ENCODE assay signal across 13 mouse cellular contexts in the genomic region with DNA sequence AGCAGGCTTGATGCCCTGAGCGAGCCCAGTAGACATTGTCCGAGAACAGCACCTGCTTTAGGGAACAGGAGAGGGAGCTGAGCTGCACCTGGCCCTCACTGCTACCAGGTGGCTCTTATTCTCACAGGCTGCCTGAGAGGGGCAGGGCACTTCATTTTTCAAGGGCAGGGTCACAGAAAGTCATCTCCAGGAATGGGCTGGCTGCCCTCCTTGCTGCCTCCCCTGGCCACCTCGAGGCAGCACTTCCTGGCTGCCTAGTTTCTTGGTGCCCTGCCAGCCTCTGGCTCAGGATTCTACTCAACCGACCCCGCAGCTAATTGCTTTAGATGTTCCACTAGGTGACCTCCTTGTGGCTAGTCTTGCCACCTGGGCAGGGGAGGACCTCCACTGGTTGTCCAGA. TPM values are rescaled to one million over a fixed set of nuclear protein-coding genes. Genes with fewer than 3 reads are reported as not detected.
DNase-seq lines count a peak whose midpoint lies in the region; ATAC-seq lines count a peak whose summit lies in the region.
"Had no signal": no experiment of that assay in that cellular context is flagged by ENCODE, and none has a peak within 500 bp of the region (broad histone marks: within the 10 kb centered on the region; RNA-seq: fewer than 3 reads in every experiment).

No protein-coding gene starts in this region.

- peak; percentile 35 for DNase-seq in gastrocnemius, postnatal 10 days
- DNase-seq in gastrocnemius, adult 8-10 months (ENCODE audit: low spot score in 2 of 2), result no peak
- DNase-seq in cerebellum, postnatal 14 days, result peak; percentile 62 to 76
- DNase-seq in kidney, adult 11 months, result peak; percentile 80
- DNase-seq in c-Kit-positive CD71-positive TER-119-positive erythroid progenitor cells, embryonic 14.5 days (ENCODE audit: low spot score), result no peak
- DNase-seq in T-cell, adult 2 months (ENCODE audit: low spot score), result no peak
- DNase-seq: gastrocnemius, postnatal 14 days; retina, postnatal 1 day; thymus, adult 2 months had no signal

- no peak overlapping the region for H3K4me3 ChIP-seq in lung, embryonic 16.5 days (ENCODE audit: low read length)

- H3K36me3 ChIP-seq in lung, embryonic 16.5 days (ENCODE audit: control insufficient read depth, insufficient read depth, low read length), result no peaks in the 10 kb centered on the region
- H3K36me3 ChIP-seq: midbrain, embryonic 12.5 days had no signal

- peak overlapping the region; percentile 85 for H3K27ac ChIP-seq in lung, embryonic 16.5 days (ENCODE audit: low read length)
- H3K27ac ChIP-seq: midbrain, embryonic 12.5 days had no signal

- WGBS in lung, embryonic 16.5 days, result 26% methylated on average over 5 of the region's 5 CpGs

- H3K27me3 ChIP-seq in lung, embryonic 16.5 days (ENCODE audit: control insufficient read depth, insufficient read depth, low read depth, low read length), result peaks cover 38% of the 10 kb centered on the region

- H3K9ac ChIP-seq in lung, embryonic 16.5 days (ENCODE audit: low read length), result no peak overlapping the region; the same call in 1 of the 2 replicates
- H3K9ac ChIP-seq: midbrain, embryonic 12.5 days had no signal

- H3K4me1 ChIP-seq in lung, embryonic 16.5 days (replicated peaks; ENCODE audit: control insufficient read depth, insufficient read depth, low read length), result peaks cover 20% of the 10 kb centered on the region

- peak; percentile 58 for ATAC-seq in lung, embryonic 16.5 days (ENCODE audit: low read depth)
- no peak for ATAC-seq in granulocyte monocyte progenitor cell, adult 5-6 weeks (replicated peaks; ENCODE audit: poor library complexity, severe bottlenecking)
- ATAC-seq: CD4-positive, CD25-positive, alpha-beta regulatory T cell, adult 4 months had no signal

- H3K9me3 ChIP-seq in lung, embryonic 16.5 days (ENCODE audit: control insufficient read depth, low read length), result no peaks in the 10 kb centered on the region
- H3K9me3 ChIP-seq: midbrain, embryonic 12.5 days had no signal

- H3K4me2 ChIP-seq in lung, embryonic 16.5 days (ENCODE audit: low read depth, low read length), result peak overlapping the region; percentile 69; the same call in 1 of the 2 replicates

RNA-seq across cellular contexts. Expression of gene Kcnq1, which starts 2.0 kb away (rescaled TPM):
- 1 to 10 TPM; 1.6 to 1.9 TPM for total RNA-seq in gastrocnemius, postnatal 10 days (2021)
- under 1 TPM; 0.20 to 0.48 (median 0.34) TPM for total RNA-seq in gastrocnemius, adult 8-10 months (2022)
- polyA plus RNA-seq in lung, embryonic 16.5 days (2015; fragmentation: Nextera tagmentation; extraction: Ambion mirVana), result 7.1 and 9.6 TPM in 2 replicates
- total RNA-seq in granulocyte monocyte progenitor cell, adult 5-6 weeks (2014; fragmentation: Nextera tagmentation), result not detected in 2 replicates
- not detected in 2 replicates for total RNA-seq in granulocyte monocyte progenitor cell, adult 5-6 weeks (2017)
- polyA plus RNA-seq: CD4-positive, CD25-positive, alpha-beta regulatory T cell, adult 4 months had no signal

RNA-seq across cellular contexts. Expression of gene Trpm5, which starts 13.8 kb away (rescaled TPM):
- 1 to 10 TPM; 1.2 to 2.8 TPM for total RNA-seq in gastrocnemius, postnatal 10 days (2021)
- total RNA-seq in gastrocnemius, adult 8-10 months (2022), result not detected
- 3.9 and 4.8 TPM in 2 replicates for polyA plus RNA-seq in lung, embryonic 16.5 days (2015; fragmentation: Nextera tagmentation; extraction: Ambion mirVana)
- total RNA-seq in granulocyte monocyte progenitor cell, adult 5-6 weeks (2014; fragmentation: Nextera tagmentation), result not detected in 2 replicates
- not detected in 2 replicates for total RNA-seq in granulocyte monocyte progenitor cell, adult 5-6 weeks (2017)
- polyA plus RNA-seq: CD4-positive, CD25-positive, alpha-beta regulatory T cell, adult 4 months had no signal

RNA-seq across cellular contexts. Expression of gene Tssc4, which starts 39.2 kb away (rescaled TPM):
- total RNA-seq in gastrocnemius, postnatal 10 days (2021), result 10 to 100 TPM; 14.3 to 16.9 TPM
- total RNA-seq in gastrocnemius, adult 8-10 months (2022), result 1 to 10 TPM; 7.1 to 8.3 (median 7.6) TPM
- polyA plus RNA-seq in lung, embryonic 16.5 days (2015; fragmentation: Nextera tagmentation; extraction: Ambion mirVana), result 98.9 and 100 TPM in 2 replicates
- total RNA-seq in granulocyte monocyte progenitor cell, adult 5-6 weeks (2014; fragmentation: Nextera tagmentation), result 28.1 and 62.3 TPM in 2 replicates
- total RNA-seq in granulocyte monocyte progenitor cell, adult 5-6 weeks (2017), result 33.9 and 45.6 TPM in 2 replicates

RNA-seq across cellular contexts. Expression of gene Cd81, which starts 55.7 kb away (rescaled TPM):
- total RNA-seq in gastrocnemius, postnatal 10 days (2021), result 100 to 1,000 TPM; 236 to 268 TPM
- total RNA-seq in gastrocnemius, adult 8-10 months (2022), result 100 to 1,000 TPM in 1 of 4 experiments, 10 to 100 TPM in 3; 85.0 to 103 (median 88.3) TPM
- polyA plus RNA-seq in lung, embryonic 16.5 days (2015; fragmentation: Nextera tagmentation; extraction: Ambion mirVana), result 765 and 788 TPM in 2 replicates
- 63.8 and 77.3 TPM in 2 replicates for total RNA-seq in granulocyte monocyte progenitor cell, adult 5-6 weeks (2014; fragmentation: Nextera tagmentation)
- 159 and 201 TPM in 2 replicates for total RNA-seq in granulocyte monocyte progenitor cell, adult 5-6 weeks (2017)

Comparison
In these comparisons a context has a peak if more than half of its experiments do, and no peak if none do; other contexts are left out.
1. DNase-seq: peak in gastrocnemius, postnatal 10 days (single experiment), cerebellum, postnatal 14 days (2 of 2) and kidney, adult 11 months (single experiment); none in gastrocnemius, adult 8-10 months (0 of 2), c-Kit-positive CD71-positive TER-119-positive erythroid progenitor cells, embryonic 14.5 days (single experiment) and T-cell, adult 2 months (single experiment).